Mouse (Mus musculus) ovary, postnatal 36 days (tissue): ENCODE data around the gene Cap2.

ENCODE experiments used
- DNase-seq: peaks from one replicate; pipeline ENCODE4 v3.0.0; 2022; ENCODE audit warnings: low spot score, mixed read lengths

Gene Cap2

GRCm38 (mm10) chr13:46632796-46633195 is 131.1 kb downstream of the Cap2 start:
- no peak for DNase-seq

DNA sequence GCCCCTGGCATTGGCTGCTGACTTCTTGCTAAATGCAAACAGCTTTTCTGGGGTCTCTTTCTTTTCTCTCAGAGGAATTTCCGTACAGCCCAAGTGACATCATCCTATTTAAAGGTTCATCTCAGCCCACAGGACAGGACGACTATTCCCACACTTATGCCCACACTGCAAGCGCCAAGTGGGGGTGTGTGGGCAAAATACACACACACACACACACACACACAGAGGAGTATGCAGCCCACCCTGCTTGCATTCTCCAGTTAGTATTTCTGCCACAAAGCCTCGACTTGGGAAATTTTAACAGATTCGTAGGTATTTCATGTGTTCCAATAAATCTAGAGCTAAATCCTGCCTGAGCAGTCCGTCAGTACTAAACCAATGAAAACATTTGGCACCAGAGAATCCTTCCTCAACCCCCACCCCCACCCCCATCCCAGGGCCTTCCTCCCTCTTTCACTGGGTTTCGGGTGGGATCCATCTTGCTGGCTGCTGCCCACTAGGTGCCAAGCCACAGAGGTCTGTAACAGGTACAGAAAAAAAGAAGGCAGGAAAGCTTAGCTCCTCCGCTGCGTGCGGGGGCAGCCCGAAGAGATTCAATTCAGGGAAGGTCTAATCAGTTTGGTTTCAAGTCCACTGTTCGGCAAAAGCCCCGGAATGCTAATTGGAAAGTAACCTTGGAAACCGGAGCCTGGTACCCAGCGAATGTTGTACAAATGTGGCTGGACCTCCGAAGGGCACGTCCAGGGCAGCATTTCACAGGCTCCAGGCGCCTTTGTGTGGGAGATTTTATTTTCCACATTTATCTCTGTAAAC is 131.9 kb downstream of the Cap2 start:
- DNase-seq, result peak; percentile 7

GRCm38 (mm10) chr13:46634133-46634488 is 132.5 kb downstream of the Cap2 start:
- no peak for DNase-seq

DNA sequence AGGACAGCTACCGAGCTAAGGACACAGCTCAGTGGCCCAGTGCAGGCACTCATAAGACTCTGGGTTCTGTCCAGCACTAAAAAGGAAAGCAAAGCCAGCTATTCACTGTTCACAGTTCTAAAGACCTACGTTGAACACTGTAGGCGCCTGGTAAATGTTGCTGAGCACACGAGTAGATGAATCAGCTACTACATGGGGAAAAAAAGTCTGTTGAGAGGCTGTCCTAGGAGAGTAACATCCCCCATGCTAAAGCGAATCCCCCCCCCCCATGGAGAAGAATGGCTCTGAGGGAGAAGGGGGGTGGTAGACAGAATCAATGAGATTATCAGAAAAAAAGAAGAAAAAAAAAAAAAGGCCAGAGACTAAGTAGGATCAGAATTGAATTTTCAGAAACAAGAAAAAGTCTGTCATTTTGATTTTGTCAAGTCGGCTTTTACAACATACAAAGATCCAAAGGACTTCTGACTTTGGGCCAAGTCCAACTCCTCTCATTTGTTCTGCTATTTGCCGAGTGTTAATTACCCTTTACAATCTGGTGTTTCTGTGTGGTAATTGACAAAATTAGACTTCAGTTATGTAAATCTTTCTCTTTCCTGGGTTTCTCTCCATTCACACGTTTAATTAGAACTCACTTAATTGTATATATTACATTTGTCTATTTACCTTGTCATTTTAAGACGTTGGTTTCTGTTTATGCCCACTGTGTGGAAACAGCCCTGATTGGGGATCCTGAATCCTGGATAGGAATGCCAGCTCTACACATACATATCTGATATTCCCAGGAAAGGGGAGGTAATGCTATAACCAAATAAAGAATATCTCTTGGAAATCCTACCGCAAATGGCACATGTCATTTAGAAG is 139.2 kb downstream of the Cap2 start:
- DNase-seq, result no peak

GRCm38 (mm10) chr13:46642318-46642717 is 140.7 kb downstream of the Cap2 start:
- no peak for DNase-seq

DNA sequence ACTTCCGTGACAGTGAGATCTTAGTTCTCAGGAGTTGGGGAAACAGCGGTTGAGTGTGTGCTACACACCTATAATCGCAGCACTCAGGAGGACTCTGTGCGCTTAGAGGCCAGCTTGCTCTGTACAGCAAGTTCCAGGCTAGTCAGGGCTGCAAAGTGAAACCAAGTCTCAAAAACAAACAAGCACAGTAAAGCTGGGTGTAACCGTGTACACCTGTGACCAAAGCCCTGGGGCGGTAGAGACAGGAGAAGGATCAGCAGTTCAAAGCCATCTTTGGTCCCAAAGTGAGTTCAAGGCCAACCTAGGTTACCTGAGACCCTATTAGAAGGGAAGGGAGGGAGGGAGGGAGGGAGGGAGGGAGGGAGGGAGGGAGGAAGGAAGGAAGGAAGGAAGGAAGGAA is 142.5 kb downstream of the Cap2 start:
- no peak for DNase-seq

DNA sequence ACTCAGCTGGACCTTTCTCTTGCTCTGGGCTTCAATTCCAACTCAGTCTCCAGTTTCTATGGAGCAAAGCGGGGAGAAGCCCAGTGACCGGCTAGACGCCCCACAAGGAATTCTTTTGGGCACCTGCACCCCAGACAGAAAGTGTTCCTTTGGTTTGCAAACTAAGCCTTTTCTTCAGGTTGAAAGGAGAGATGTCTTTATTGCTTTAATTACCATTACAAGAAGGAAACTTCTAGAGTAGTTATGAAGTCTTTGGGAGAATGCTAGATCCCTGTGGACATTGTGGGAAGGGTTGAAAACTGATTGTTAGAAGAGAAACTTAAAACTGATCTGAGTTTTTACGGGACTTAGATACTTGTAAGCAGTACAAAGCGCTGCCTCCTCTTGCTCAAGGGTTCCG is 143.8 kb downstream of the Cap2 start:
- no peak for DNase-seq

- DNase-seq, result no peak
These were observed 150.2 kb downstream of the Cap2 start for GRCm38 (mm10) chr13:46651853-46652252.

DNA sequence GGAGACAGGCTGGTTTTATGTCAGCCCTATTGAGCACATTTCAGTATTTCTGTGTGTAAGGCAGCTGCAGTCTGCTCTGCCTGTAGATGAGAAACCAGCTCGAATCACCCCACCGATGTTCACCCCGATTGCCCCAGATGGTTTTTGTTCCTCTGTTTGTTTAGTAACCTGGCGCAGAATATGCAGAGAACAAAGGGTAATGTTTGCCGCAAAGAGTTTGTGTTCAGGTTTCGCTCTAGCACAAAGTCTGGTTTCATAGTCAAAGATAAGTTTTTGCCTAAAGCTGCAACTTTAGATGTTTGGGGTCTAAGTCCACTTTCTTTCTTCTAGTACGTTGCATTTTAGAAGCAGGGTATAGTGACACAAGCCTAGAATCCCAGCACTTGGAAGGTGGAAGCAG is 151.0 kb downstream of the Cap2 start:
- DNase-seq, result no peak

DNA sequence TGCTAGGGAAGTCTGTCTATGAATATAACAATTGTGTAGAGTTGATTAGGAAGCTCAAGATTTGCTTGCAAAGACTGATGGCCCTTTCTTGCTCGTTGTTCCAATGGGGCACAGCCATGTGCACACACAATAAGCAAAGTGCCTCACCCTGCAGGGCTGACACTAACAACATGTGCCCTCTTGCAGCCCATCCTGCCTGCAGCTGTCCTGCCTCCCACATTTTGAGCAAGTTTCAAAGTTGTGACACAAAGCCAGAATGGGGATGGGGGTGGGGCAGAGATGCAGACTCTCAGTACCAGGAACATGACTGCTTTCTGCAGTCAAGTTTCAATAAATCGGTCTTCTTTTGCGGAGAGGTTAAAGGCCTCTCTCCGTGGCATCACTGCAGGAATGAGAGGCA is 152.0 kb downstream of the Cap2 start:
- no peak for DNase-seq

DNA sequence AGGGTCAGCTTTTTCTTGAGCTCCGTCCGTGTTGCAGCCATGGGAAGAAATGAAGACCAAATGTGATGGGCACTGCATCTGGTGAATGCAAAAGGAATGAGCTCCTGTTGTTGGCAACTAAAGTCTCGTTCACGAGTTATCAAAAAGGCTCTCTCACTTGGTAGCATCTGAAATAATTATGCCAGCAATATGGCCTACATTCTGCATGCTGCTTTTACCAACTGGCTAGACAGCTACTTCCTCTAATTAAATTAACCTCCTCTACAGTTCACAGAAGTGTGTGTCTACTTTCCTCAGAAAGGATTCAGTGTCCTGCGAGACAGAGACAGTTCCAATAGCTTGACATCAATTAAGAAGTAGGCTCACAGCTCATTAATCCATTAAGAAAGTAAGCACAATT is 152.9 kb downstream of the Cap2 start:
- DNase-seq, result no peak

GRCm38 (mm10) chr13:46659211-46659610 is 157.6 kb downstream of the Cap2 start:
- DNase-seq, result no peak

DNA sequence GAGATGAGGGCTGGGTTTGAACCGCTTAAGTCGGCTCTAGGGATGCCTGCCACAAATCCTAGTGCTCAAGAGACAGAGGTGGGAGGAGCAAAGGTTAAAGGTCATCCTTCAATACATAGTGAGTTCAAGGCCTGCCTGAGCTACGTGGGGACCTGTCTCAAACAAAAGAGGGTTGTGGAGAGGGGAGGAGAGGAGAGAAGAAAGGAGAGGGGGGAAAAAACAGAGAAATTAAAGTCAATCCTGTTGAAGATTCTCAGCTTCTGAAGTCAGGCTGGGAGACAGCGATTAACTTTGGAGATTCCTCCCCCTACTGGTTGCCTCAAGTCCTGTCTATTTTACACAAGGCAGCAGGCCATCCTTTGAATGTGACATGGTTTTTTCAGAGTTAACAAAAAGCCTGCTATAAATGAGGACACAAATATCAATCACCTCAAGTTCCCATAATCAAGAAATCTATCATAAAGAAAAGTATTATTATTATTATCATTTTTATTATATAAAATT is 161.9 kb downstream of the Cap2 start:
- no peak for DNase-seq

DNA sequence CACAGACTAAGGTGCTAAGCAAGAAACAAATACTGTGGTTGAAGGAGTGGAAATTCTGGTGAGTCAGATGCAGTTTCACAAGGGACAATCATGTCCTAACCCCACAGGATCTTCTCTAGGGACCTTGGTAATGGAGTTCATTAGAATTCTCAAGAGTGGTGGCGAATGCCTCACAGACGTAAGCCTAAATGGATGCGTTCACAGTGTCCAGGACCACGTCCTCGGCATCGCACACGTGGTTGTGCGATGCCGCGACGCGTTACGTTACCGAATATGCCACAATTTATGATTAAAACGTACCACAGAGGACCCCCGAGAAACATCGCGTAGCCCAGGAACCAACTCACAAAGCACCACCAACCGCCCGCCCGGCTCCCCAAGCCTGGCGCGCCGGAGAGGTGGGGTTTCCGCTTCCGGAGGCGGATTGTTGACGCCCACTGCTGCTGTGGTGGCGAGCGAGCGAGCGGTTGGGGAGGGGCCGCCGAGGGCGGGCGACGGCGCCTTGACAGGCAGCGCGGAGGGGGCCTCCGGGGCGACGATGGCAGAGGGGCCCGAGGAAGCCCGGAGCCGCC is 167.5 kb downstream of the Cap2 start, which contains the start of gene Fam8a1:
Gene Fam8a1 (plus strand): TSS at position 475 of the 572 bp plus-strand sequence.
- DNase-seq, result peak; percentile 91

DNA sequence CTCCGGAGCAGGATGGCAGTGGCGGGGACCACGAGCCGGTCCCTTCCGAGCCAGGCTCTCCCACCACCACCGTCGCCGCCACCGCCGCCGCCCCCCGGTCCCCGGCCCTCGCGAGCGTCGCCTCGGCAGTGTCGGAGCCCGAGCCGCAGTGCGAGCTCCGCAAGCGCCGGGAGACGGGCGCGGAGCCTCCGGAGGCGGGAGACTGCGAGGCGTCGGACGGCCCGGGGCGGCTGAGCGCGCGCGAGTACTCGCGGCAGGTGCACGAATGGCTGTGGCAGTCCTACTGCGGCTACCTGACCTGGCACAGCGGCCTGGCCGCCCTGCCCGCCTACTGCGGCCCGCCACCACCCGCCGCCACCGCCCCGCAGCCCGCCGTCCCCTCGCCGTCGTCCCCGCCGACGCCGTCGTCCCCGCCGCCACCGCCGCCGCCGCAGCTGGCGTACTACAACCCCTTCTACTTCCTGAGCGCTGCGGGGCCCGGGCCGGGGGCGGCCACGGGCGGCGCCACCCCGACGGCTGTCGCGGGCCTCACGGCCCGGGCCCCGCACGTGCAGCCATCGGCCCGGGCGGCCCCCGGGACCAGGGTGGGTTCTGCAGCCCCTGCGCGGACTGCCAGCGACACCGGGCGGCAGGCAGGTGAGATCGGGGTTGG is 168.1 kb downstream of the Cap2 start:
- no peak for DNase-seq

DNA sequence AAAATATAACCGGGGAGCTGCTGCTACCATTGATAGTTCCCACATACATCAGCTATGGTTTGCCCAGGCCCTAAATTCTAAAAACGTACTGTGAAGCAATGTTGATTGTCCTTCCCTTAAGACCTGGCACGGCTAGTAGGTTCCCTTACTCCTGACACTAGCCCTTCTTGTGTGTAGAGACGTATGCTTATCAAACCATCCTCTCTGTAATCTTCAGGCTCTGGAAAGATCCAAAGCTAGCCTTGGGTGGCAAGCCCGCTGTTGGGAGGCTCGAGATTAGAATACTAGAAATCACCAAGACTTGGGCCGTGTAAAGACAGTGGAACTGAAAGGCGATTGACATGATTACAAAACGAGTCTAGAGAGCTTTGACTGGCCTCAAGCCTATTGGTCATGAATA is 168.9 kb downstream of the Cap2 start:
- DNase-seq, result no peak

DNA sequence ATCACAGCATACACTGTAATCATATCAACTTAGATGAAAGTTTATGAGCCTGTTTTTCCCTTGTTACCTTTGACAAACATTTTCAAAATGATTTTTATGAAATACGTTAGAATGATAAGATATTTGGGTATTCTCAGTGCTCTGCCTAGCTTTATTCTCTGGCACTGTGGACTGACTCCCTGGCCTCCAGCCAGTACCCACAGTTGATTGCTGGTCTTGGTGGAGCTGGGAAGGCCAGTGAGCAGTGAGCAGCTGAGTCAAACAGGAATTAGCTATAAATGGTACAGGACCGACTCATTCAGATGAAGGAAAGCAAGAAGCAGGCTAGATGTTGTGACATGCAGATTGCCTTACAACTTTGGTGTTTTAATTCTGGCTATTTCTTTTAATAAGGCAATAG is 173.0 kb downstream of the Cap2 start:
- DNase-seq, result no peak

- no peak for DNase-seq
These were observed 176.1 kb downstream of the Cap2 start for GRCm38 (mm10) chr13:46677721-46678120.

DNA sequence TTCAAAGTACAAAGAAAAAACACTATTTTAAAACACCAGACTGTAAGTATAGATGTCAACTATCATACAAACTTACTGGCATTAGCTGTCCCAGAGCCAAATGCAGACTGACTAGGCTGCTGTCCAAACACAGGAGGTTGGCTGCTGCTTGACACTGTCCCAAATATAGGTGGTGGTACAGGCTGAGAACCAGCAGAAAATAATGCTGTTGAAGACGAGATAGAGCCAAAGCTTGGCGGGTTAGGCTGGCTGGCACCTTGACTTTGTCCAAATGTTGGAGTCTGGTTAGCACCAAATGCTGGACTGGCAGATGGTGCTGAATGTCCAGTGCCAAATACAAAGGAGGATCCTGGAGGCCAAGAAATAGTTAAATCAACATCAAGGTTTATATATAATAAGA is 181.3 kb downstream of the Cap2 start:
- no peak for DNase-seq

- no peak for DNase-seq
These were observed 181.7 kb downstream of the Cap2 start for GRCm38 (mm10) chr13:46683370-46683769.

DNA sequence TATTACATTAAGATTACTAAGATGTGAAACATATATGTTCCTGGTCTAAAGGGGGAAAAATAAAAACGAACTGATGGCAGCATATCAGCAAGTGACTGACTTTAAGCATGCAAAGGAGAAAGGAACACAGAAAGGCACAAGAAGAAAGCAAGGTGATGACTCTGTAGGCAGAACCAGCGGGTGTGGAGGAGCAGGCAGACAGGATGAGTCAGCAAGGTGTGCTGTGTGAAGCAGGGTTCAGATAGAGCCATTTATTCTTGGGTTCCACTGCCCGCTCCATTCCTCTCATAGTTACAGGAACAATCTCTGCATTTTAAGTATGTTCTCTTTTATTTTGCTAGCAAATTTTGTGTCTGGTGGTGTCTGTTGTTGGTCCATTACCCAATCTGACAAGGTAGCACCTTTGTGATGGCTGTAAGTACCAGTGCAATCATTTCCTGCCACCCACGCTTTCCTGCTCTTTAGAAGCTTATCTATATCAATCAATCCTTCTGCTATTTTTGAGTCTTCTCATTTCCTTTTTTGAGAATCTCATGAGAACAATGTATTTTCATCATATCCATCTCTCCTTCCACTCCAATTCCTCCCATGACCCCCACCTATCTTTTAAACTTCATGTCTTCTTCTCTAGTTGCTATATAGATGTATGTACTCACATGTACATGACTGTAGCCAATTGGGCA is 189.1 kb downstream of the Cap2 start:
- DNase-seq, result no peak
